Mouse (Mus musculus) frontal cortex, postnatal 14 days (tissue): ENCODE measurements around the gene Slc2a3.
"Not testable (repeated sequence)": the region's sequence is repeated elsewhere in the genome, so short reads cannot be mapped to it uniquely, and the experiment has no call there.

Experiments
- DNase-seq, 2 experiments: peaks; one replicate each; pipeline ENCODE4 v3.0.0; 2022; ENCODE audit warnings: low spot score in 2 of 2

Slc2a3 gene

GRCm38 (mm10) chr6:122810022-122810614 lies 8.7 kb upstream of the Slc2a3 start:
- no peak for DNase-seq

GRCm38 (mm10) chr6:122804418-122804817 lies 3.0 kb upstream of the Slc2a3 start:
- peak; percentile 48 to 73 for DNase-seq

- DNase-seq, result peak; percentile 35 to 39
Observed at GRCm38 (mm10) chr6:122801801-122802514, 518 bp upstream of the Slc2a3 start.

- peak in 1 of 2 experiments; percentile 33 for DNase-seq
Observed at GRCm38 (mm10) chr6:122800640-122801300, 670 bp downstream of the Slc2a3 start.

- no peak for DNase-seq
Observed at GRCm38 (mm10) chr6:122795254-122795935, 6.0 kb downstream of the Slc2a3 start.

- peak; percentile 73 to 77 for DNase-seq
Observed at GRCm38 (mm10) chr6:122786275-122786674, 15.2 kb downstream of the Slc2a3 start.

- DNase-seq, result no peak
Observed at GRCm38 (mm10) chr6:122784866-122785265, 16.6 kb downstream of the Slc2a3 start.

- DNase-seq, result no peak
Observed at GRCm38 (mm10) chr6:122782164-122782563, 19.3 kb downstream of the Slc2a3 start.

- no peak for DNase-seq
Observed at GRCm38 (mm10) chr6:122781167-122781566, 20.3 kb downstream of the Slc2a3 start.

- no peak for DNase-seq
Observed at GRCm38 (mm10) chr6:122779916-122780315, 21.5 kb downstream of the Slc2a3 start.

- no peak for DNase-seq
Observed at GRCm38 (mm10) chr6:122776040-122776439, 25.4 kb downstream of the Slc2a3 start.

GRCm38 (mm10) chr6:122774345-122774744 lies 27.1 kb downstream of the Slc2a3 start:
- DNase-seq, result no peak

GRCm38 (mm10) chr6:122772701-122773100 lies 28.7 kb downstream of the Slc2a3 start:
- no peak for DNase-seq

- DNase-seq, result no peak
Observed at GRCm38 (mm10) chr6:122770760-122771315, 30.6 kb downstream of the Slc2a3 start.

GRCm38 (mm10) chr6:122769771-122770759 lies 31.4 kb downstream of the Slc2a3 start:
- DNase-seq, result no peak

GRCm38 (mm10) chr6:122768256-122768655 lies 33.2 kb downstream of the Slc2a3 start:
- no peak for DNase-seq

GRCm38 (mm10) chr6:122767012-122767411 lies 34.4 kb downstream of the Slc2a3 start:
- not testable (repeated sequence) for DNase-seq

- DNase-seq, result no peak
Observed at GRCm38 (mm10) chr6:122766145-122766968, 35.1 kb downstream of the Slc2a3 start.

GRCm38 (mm10) chr6:122765298-122765956 lies 36.0 kb downstream of the Slc2a3 start:
- no peak for DNase-seq
